Mouse (Mus musculus): ENCODE measurements around the gene Hist1h3b.
A peak's percentile ranks its signal among the peaks of the same experiment; 100 is the strongest.

The Hist1h3b gene

GRCm38 (mm10) chr13:23752742-23753172 lies 690 bp downstream of the Hist1h3b start:
- DNase-seq (ENCODE audit: extremely low spot score, low read depth, low spot score), result no peak

GRCm38 (mm10) chr13:23753314-23754078 lies 1.4 kb downstream of the Hist1h3b start:
- DNase-seq (ENCODE audit: extremely low spot score, low read depth, low spot score), result no peak

- no peak for DNase-seq (ENCODE audit: extremely low spot score, low read depth, low spot score)
These were observed 2.9 kb downstream of the Hist1h3b start for GRCm38 (mm10) chr13:23755000-23755399.

- peak; percentile 97 for DNase-seq (ENCODE audit: extremely low spot score, low read depth, low spot score)
These were observed 4.7 kb downstream of the Hist1h3b start, which contains the start of gene Hist1h4b for GRCm38 (mm10) chr13:23756790-23757189. Hist1h4b (plus strand) TSS chr13:23757013.

GRCm38 (mm10) chr13:23757211-23757773 lies 5.2 kb downstream of the Hist1h3b start:
- no peak for DNase-seq (ENCODE audit: extremely low spot score, low read depth, low spot score)

- no peak for DNase-seq (ENCODE audit: extremely low spot score, low read depth, low spot score)
These were observed 5.9 kb downstream of the Hist1h3b start for GRCm38 (mm10) chr13:23757921-23758320.

GRCm38 (mm10) chr13:23759251-23759771 lies 7.2 kb downstream of the Hist1h3b start:
- no peak for DNase-seq (ENCODE audit: extremely low spot score, low read depth, low spot score)

GRCm38 (mm10) chr13:23759916-23760239 lies 7.8 kb downstream of the Hist1h3b start:
- DNase-seq (ENCODE audit: extremely low spot score, low read depth, low spot score), result no peak

- peak; percentile 57 for DNase-seq (ENCODE audit: extremely low spot score, low read depth, low spot score)
These were observed 8.3 kb downstream of the Hist1h3b start for GRCm38 (mm10) chr13:23760240-23760971.

GRCm38 (mm10) chr13:23760972-23761864 lies 9.2 kb downstream of the Hist1h3b start, which contains the start of gene Hist1h4a:
Hist1h4a (minus strand) TSS chr13:23761230.
- peak; percentile 94 for DNase-seq (ENCODE audit: extremely low spot score, low read depth, low spot score)

- DNase-seq (ENCODE audit: extremely low spot score, low read depth, low spot score), result peak; percentile 96
These were observed 10.1 kb downstream of the Hist1h3b start, which contains the start of gene Hist1h3a for GRCm38 (mm10) chr13:23761871-23762821. Hist1h3a (minus strand) TSS chr13:23762386.

- no peak for DNase-seq (ENCODE audit: extremely low spot score, low read depth, low spot score)
These were observed 11.1 kb downstream of the Hist1h3b start for GRCm38 (mm10) chr13:23763242-23763585.

GRCm38 (mm10) chr13:23763586-23764323 lies 11.7 kb downstream of the Hist1h3b start, which contains the start of gene Hist1h1a:
Hist1h1a (plus strand) TSS chr13:23763666.
- no peak for DNase-seq (ENCODE audit: extremely low spot score, low read depth, low spot score)

GRCm38 (mm10) chr13:23764324-23765171 lies 12.5 kb downstream of the Hist1h3b start:
- no peak for DNase-seq (ENCODE audit: extremely low spot score, low read depth, low spot score)

- no peak for DNase-seq (ENCODE audit: extremely low spot score, low read depth, low spot score)
These were observed 13.1 kb downstream of the Hist1h3b start for GRCm38 (mm10) chr13:23765172-23765513.

GRCm38 (mm10) chr13:23766772-23767171 lies 14.7 kb downstream of the Hist1h3b start:
- no peak for DNase-seq (ENCODE audit: extremely low spot score, low read depth, low spot score)

GRCm38 (mm10) chr13:23768834-23769397 lies 16.8 kb downstream of the Hist1h3b start:
- no peak for DNase-seq (ENCODE audit: extremely low spot score, low read depth, low spot score)
